Comparison of ENCODE assay signal across 8 mouse cellular contexts in the genomic region with DNA sequence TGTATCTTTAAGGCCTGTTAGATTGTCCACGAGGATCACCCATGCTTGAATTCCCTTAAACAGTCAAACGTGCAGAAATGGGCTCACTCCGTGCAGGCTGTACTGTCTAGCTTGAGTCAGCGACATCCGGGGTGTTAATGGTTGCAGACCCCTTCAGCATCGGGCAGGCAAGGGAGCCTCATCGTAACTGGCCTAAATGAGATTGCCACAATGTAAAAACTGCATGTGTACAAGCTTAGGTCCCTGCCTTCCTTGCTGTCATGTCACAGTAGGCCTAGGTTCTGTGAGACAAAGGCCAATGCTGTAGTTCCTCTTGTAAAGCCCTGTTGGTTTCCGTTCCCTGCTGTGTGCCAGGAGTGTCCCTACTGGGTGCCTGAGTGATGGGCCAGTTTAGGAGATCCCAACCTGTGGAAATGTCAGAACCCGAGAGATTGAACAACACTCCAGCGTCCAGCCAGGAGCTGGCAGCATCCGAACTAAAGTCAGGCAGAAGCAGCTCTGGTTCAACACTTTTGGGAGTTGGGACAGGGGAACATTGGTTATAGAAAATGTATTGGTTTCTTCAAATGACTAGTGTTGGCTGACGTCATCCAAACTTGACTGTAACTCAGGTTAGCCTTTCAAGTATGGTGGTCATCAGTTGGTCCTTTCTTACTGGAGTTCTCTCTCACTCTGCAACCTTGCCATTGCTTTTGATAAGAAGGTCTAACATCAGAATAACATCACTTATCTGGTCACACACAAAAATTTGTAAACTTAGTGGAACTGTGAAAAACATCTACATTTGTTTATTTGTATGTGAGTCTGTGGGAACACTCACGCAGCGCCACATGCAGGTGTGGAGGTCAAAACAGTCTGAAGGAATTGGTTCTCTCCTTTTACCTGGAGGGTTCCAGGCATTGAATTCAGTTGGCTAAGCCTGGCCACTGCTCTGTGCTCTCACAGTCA. TPM values are rescaled to one million over a fixed set of nuclear protein-coding genes. Genes with fewer than 3 reads are reported as not detected.
DNase-seq lines count a peak whose midpoint lies in the region; ATAC-seq and TF ChIP-seq lines count a peak whose summit lies in the region.

No protein-coding gene starts in this region.

- dilution Hi-C loops in CH12.LX (cut with MboI; ENCODE audit: extremely low pct_ligation_motif_present, extremely low pct_unique_long_range_greater_than_20kb, low sequenced_read_pairs): no loop called here

- peak; percentile 66; the same call in 1 of the 2 replicates for TF ChIP-seq EP300 in CH12.LX (IDR thresholded peaks at IDR 0.05; ENCODE audit: low read length)

- H3K27me3 ChIP-seq in CH12.LX (replicated peaks): peaks cover 17% of the 10 kb centered on the region
- H3K27me3 ChIP-seq in embryonic facial prominence, embryonic 13.5 days: no peaks in the 10 kb centered on the region
- H3K27me3 ChIP-seq in hindbrain, embryonic 13.5 days: no peaks in the 10 kb centered on the region
- H3K27me3 ChIP-seq in neural tube, embryonic 15.5 days (replicated peaks): no peaks in the 10 kb centered on the region

- peak overlapping the region; percentile 70 for H3K4me2 ChIP-seq in CH12.LX (ENCODE audit: insufficient read depth, low read depth, poor library complexity, severe bottlenecking)
- peak overlapping the region; percentile 72 for H3K4me2 ChIP-seq in embryonic facial prominence, embryonic 13.5 days
- peak overlapping the region; percentile 75 for H3K4me2 ChIP-seq in hindbrain, embryonic 13.5 days
- peak overlapping the region; percentile 76 for H3K4me2 ChIP-seq in neural tube, embryonic 15.5 days

- no peak; the same call in 1 of the 2 replicates for TF ChIP-seq POLR2A in CH12.LX (IDR thresholded peaks at IDR 0.05; ENCODE audit: low read depth, low read length)
- no peak for TF ChIP-seq POLR2A in lung, adult 2 months (IDR thresholded peaks at IDR 0.05; ENCODE audit: borderline replicate concordance, extremely low read depth, low read depth, low read length)

- H3K4me1 ChIP-seq in CH12.LX (ENCODE audit: control insufficient read depth in 1 of 2, insufficient read depth in 2 of 2): peaks cover 5 to 36% of the 10 kb centered on the region in 2 experiments; a peak in 3 of 4 replicates
- peaks cover 18% of the 10 kb centered on the region for H3K4me1 ChIP-seq in embryonic facial prominence, embryonic 13.5 days
- H3K4me1 ChIP-seq in hindbrain, embryonic 13.5 days (replicated peaks): peaks cover 27% of the 10 kb centered on the region
- H3K4me1 ChIP-seq in lung, adult 2 months (ENCODE audit: control insufficient read depth, insufficient read depth, low read length): peaks cover 8% of the 10 kb centered on the region
- peaks cover 35% of the 10 kb centered on the region for H3K4me1 ChIP-seq in neural tube, embryonic 15.5 days

- peak overlapping the region; percentile 94 for H3K9ac ChIP-seq in CH12.LX (ENCODE audit: insufficient read depth, low read depth)
- H3K9ac ChIP-seq in embryonic facial prominence, embryonic 13.5 days: peak overlapping the region; percentile 95
- H3K9ac ChIP-seq in hindbrain, embryonic 13.5 days: peak overlapping the region; percentile 94
- peak overlapping the region; percentile 89 for H3K9ac ChIP-seq in neural tube, embryonic 15.5 days (replicated peaks)

- no peaks in the 10 kb centered on the region for H3K9me3 ChIP-seq in CH12.LX (replicated peaks; ENCODE audit: low read length)
- H3K9me3 ChIP-seq in embryonic facial prominence, embryonic 13.5 days: no peaks in the 10 kb centered on the region
- H3K9me3 ChIP-seq in hindbrain, embryonic 13.5 days: no peaks in the 10 kb centered on the region
- H3K9me3 ChIP-seq in neural tube, embryonic 15.5 days (replicated peaks): no peaks in the 10 kb centered on the region

- H3K79me2 ChIP-seq in CH12.LX (replicated peaks; ENCODE audit: control insufficient read depth, extremely low read depth, insufficient read depth, poor library complexity, severe bottlenecking): peaks cover 54% of the 10 kb centered on the region

- in situ Hi-C loops in CH12.LX (cut with MboI; ENCODE audit: low pct_ligation_motif_present, low pct_unique_long_range_greater_than_20kb, low sequenced_read_pairs): loop anchor here (5.0 kb wide), 1 partner anchor 36 kb away; no protein-coding TSS in a partner anchor

- peaks cover 4 to 25% of the 10 kb centered on the region in 2 experiments for H3K36me3 ChIP-seq in CH12.LX (replicated peaks in 1 of 2; ENCODE audit: control insufficient read depth in 1 of 2, insufficient read depth in 1 of 2, low read length in 1 of 2)
- H3K36me3 ChIP-seq in embryonic facial prominence, embryonic 13.5 days: peaks cover 15% of the 10 kb centered on the region
- H3K36me3 ChIP-seq in hindbrain, embryonic 13.5 days: peaks cover 6% of the 10 kb centered on the region; the same call in 1 of the 2 replicates
- H3K36me3 ChIP-seq in neural tube, embryonic 15.5 days: no peaks in the 10 kb centered on the region

- H3K4me3 ChIP-seq in CH12.LX (replicated peaks in 1 of 3; ENCODE audit: low read depth in 2 of 3, low read length in 2 of 3, poor library complexity in 1 of 3): peak overlapping the region; percentile 67 to 100 (median 74)
- peak overlapping the region; percentile 71 for H3K4me3 ChIP-seq in embryonic facial prominence, embryonic 13.5 days
- H3K4me3 ChIP-seq in hindbrain, embryonic 13.5 days: peak overlapping the region; percentile 65
- H3K4me3 ChIP-seq in lung, adult 2 months (replicated peaks; ENCODE audit: extremely low read depth, low read depth, low read length): peak overlapping the region; percentile 81
- peak overlapping the region; percentile 75 for H3K4me3 ChIP-seq in neural tube, embryonic 15.5 days (replicated peaks)

- H3K27ac ChIP-seq in CH12.LX (ENCODE audit: insufficient read depth, low read depth): peak overlapping the region; percentile 88
- H3K27ac ChIP-seq in embryonic facial prominence, embryonic 13.5 days: peak overlapping the region; percentile 100
- H3K27ac ChIP-seq in hindbrain, embryonic 13.5 days: peak overlapping the region; percentile 100
- peak overlapping the region; percentile 100 for H3K27ac ChIP-seq in neural tube, embryonic 15.5 days (replicated peaks)

- 27% methylated on average over 14 of the region's 14 CpGs for WGBS in embryonic facial prominence, embryonic 13.5 days
- WGBS in hindbrain, embryonic 13.5 days: 24% methylated on average over 14 of the region's 14 CpGs
- 18% methylated on average over 14 of the region's 14 CpGs for WGBS in lung, adult 2 months
- 27% methylated on average over 14 of the region's 14 CpGs for WGBS in neural tube, embryonic 15.5 days

- TF ChIP-seq CTCF in CH12.LX (conservative IDR thresholded peaks at IDR 0.05 in 1 of 2, IDR thresholded peaks at IDR 0.05 in 1 of 2; ENCODE audit: low read depth in 2 of 2, low read length in 2 of 2): peak in 1 of 2 experiments; percentile 26; a peak in 2 of 4 replicates
- no peak for TF ChIP-seq CTCF in lung, adult 2 months (IDR thresholded peaks at IDR 0.05; ENCODE audit: insufficient read depth, low read length)

- no peak for ATAC-seq in embryonic facial prominence, embryonic 13.5 days (ENCODE audit: insufficient number of reproducible peaks, insufficient read depth, low FRiP score, low TSS enrichment, low read depth)
- peak; percentile 52 for ATAC-seq in hindbrain, embryonic 13.5 days (ENCODE audit: low FRiP score)
- ATAC-seq in neural tube, embryonic 15.5 days (ENCODE audit: low FRiP score): peak; percentile 43

- DNase-seq in cerebellum, postnatal 14 days: peak; percentile 56
- no peak for DNase-seq in cerebellum, adult 9-10 months
- DNase-seq in CH12.LX (ENCODE audit: extremely low read depth): peak; percentile 84
- DNase-seq in lung, adult 2 months: no peak
- no peak for DNase-seq in layer of hippocampus, adult 8-10 months (ENCODE audit: low spot score in 2 of 2)

- no peak for TF ChIP-seq RAD21 in CH12.LX (IDR thresholded peaks at IDR 0.05; ENCODE audit: low read depth, low read length)

RNA-seq across cellular contexts. Expression of gene Unk, which starts 1.1 kb away (rescaled TPM):
- total RNA-seq in CH12.LX (2012; rRNA removed) (22.2 and 24.7 TPM in 2 replicates), CH12.LX (2014; rRNA removed) (18.5 and 20.9 TPM in 2 replicates)
- polyA plus RNA-seq in CH12.LX (2012; ENCODE audit: insufficient read length, low read depth): 30.5 and 35.0 TPM in 2 replicates
- polyA plus RNA-seq in embryonic facial prominence, embryonic 13.5 days (2015; fragmentation: Nextera tagmentation; extraction: Ambion mirVana): 40.7 and 44.9 TPM in 2 replicates
- 33.8 and 37.1 TPM in 2 replicates for polyA plus RNA-seq in hindbrain, embryonic 13.5 days (2015; fragmentation: Nextera tagmentation; extraction: Ambion mirVana)
- polyA plus RNA-seq in lung, adult 2 months (2012; rRNA removed): 48.6 and 54.0 TPM in 2 replicates
- 31.6 and 33.5 TPM in 2 replicates for polyA plus RNA-seq in neural tube, embryonic 15.5 days (2015; fragmentation: Nextera tagmentation; extraction: Ambion mirVana)
- 10 to 100 TPM; 26.3 to 31.6 (median 28.2) TPM for total RNA-seq in layer of hippocampus, adult 8-10 months (2022)

RNA-seq across cellular contexts. Expression of gene H3f3b, which starts 3.4 kb away (rescaled TPM):
- total RNA-seq in CH12.LX (2012; rRNA removed): 340 and 455 TPM in 2 replicates
- total RNA-seq in CH12.LX (2014; rRNA removed): 567 and 573 TPM in 2 replicates
- 862 and 889 TPM in 2 replicates for polyA plus RNA-seq in CH12.LX (2012; ENCODE audit: insufficient read length, low read depth)
- 2,264 and 2,363 TPM in 2 replicates for polyA plus RNA-seq in embryonic facial prominence, embryonic 13.5 days (2015; fragmentation: Nextera tagmentation; extraction: Ambion mirVana)
- polyA plus RNA-seq in hindbrain, embryonic 13.5 days (2015; fragmentation: Nextera tagmentation; extraction: Ambion mirVana): 2,444 and 2,571 TPM in 2 replicates
- polyA plus RNA-seq in lung, adult 2 months (2012; rRNA removed): 223 and 243 TPM in 2 replicates
- polyA plus RNA-seq in neural tube, embryonic 15.5 days (2015; fragmentation: Nextera tagmentation; extraction: Ambion mirVana): 1,496 and 1,502 TPM in 2 replicates
- 100 to 1,000 TPM; 243 to 308 (median 280) TPM for total RNA-seq in layer of hippocampus, adult 8-10 months (2022)

RNA-seq across cellular contexts. Expression of gene Galk1, which starts 18.7 kb away (rescaled TPM):
- total RNA-seq in CH12.LX (2012; rRNA removed): 340 and 413 TPM in 2 replicates
- 228 and 263 TPM in 2 replicates for total RNA-seq in CH12.LX (2014; rRNA removed)
- 293 and 300 TPM in 2 replicates for polyA plus RNA-seq in CH12.LX (2012; ENCODE audit: insufficient read length, low read depth)
- polyA plus RNA-seq in embryonic facial prominence, embryonic 13.5 days (2015; fragmentation: Nextera tagmentation; extraction: Ambion mirVana): 169 and 189 TPM in 2 replicates
- polyA plus RNA-seq in hindbrain, embryonic 13.5 days (2015; fragmentation: Nextera tagmentation; extraction: Ambion mirVana): 64.3 and 65.5 TPM in 2 replicates
- 49.5 and 57.1 TPM in 2 replicates for polyA plus RNA-seq in lung, adult 2 months (2012; rRNA removed)
- 65.9 and 98.5 TPM in 2 replicates for polyA plus RNA-seq in neural tube, embryonic 15.5 days (2015; fragmentation: Nextera tagmentation; extraction: Ambion mirVana)
- total RNA-seq in layer of hippocampus, adult 8-10 months (2022): 10 to 100 TPM; 11.6 to 20.7 (median 16.1) TPM

RNA-seq across cellular contexts. Expression of gene Unc13d, which starts 46.6 kb away (rescaled TPM):
- 12.2 and 14.0 TPM in 2 replicates for total RNA-seq in CH12.LX (2012; rRNA removed)
- total RNA-seq in CH12.LX (2014; rRNA removed): 8.9 and 9.6 TPM in 2 replicates
- polyA plus RNA-seq in CH12.LX (2012; ENCODE audit: insufficient read length, low read depth): 15.7 and 16.8 TPM in 2 replicates
- 2.7 and 2.9 TPM in 2 replicates for polyA plus RNA-seq in embryonic facial prominence, embryonic 13.5 days (2015; fragmentation: Nextera tagmentation; extraction: Ambion mirVana)
- 1.5 and 2.0 TPM in 2 replicates for polyA plus RNA-seq in hindbrain, embryonic 13.5 days (2015; fragmentation: Nextera tagmentation; extraction: Ambion mirVana)
- 51.6 and 56.4 TPM in 2 replicates for polyA plus RNA-seq in lung, adult 2 months (2012; rRNA removed)
- polyA plus RNA-seq in neural tube, embryonic 15.5 days (2015; fragmentation: Nextera tagmentation; extraction: Ambion mirVana): 1.0 and 7.1 TPM in 2 replicates
- 1 to 10 TPM; 1.5 to 3.6 (median 2.3) TPM for total RNA-seq in layer of hippocampus, adult 8-10 months (2022)

RNA-seq across cellular contexts. Expression of gene Wbp2, which starts 55.6 kb away (rescaled TPM):
- 27.1 and 30.7 TPM in 2 replicates for total RNA-seq in CH12.LX (2012; rRNA removed)
- 14.0 and 15.2 TPM in 2 replicates for total RNA-seq in CH12.LX (2014; rRNA removed)
- 70.8 and 97.1 TPM in 2 replicates for polyA plus RNA-seq in CH12.LX (2012; ENCODE audit: insufficient read length, low read depth)
- polyA plus RNA-seq in embryonic facial prominence, embryonic 13.5 days (2015; fragmentation: Nextera tagmentation; extraction: Ambion mirVana): 48.8 and 52.0 TPM in 2 replicates
- polyA plus RNA-seq in hindbrain, embryonic 13.5 days (2015; fragmentation: Nextera tagmentation; extraction: Ambion mirVana): 129 and 133 TPM in 2 replicates
- 257 and 267 TPM in 2 replicates for polyA plus RNA-seq in lung, adult 2 months (2012; rRNA removed)
- 162 and 167 TPM in 2 replicates for polyA plus RNA-seq in neural tube, embryonic 15.5 days (2015; fragmentation: Nextera tagmentation; extraction: Ambion mirVana)
- total RNA-seq in layer of hippocampus, adult 8-10 months (2022): 100 to 1,000 TPM; 387 to 440 (median 429) TPM

Comparison
In these comparisons a context has a peak if more than half of its experiments do, and no peak if none do; other contexts are left out.
1. DNase-seq: peak in cerebellum, postnatal 14 days (2 of 2) and CH12.LX (single experiment); none in cerebellum, adult 9-10 months (single experiment), lung, adult 2 months (single experiment) and layer of hippocampus, adult 8-10 months (0 of 2).
2. Peak in every context shown above with its lines, with median percentiles within 50 percentile points of each other: H3K27ac ChIP-seq, H3K4me2 ChIP-seq, H3K4me3 ChIP-seq and H3K9ac ChIP-seq.